Comparison of ENCODE assay signal across 22 mouse cellular contexts in genomic region chr8:115565768-115566167, GRCm38 (mm10).
"Had no signal": no experiment of that assay in that cellular context is flagged by ENCODE, and none has a peak within 500 bp of the region (broad histone marks: within the 10 kb centered on the region; RNA-seq: fewer than 3 reads in every experiment).

No protein-coding gene starts in this region.

- H3K27ac ChIP-seq: liver, embryonic 15.5 days; lung, embryonic 15.5 days; midbrain, embryonic 13.5 days; neural tube, embryonic 13.5 days; neural tube, embryonic 15.5 days had no signal

- H3K27me3 ChIP-seq: liver, embryonic 15.5 days; lung, embryonic 15.5 days; megakaryocyte, embryonic 14.5 days; midbrain, embryonic 13.5 days; neural tube, embryonic 13.5 days; neural tube, embryonic 15.5 days had no signal

- H3K4me3 ChIP-seq: liver, embryonic 15.5 days; lung, embryonic 15.5 days; megakaryocyte, embryonic 14.5 days; midbrain, embryonic 13.5 days; myocyte; neural tube, embryonic 13.5 days; neural tube, embryonic 15.5 days had no signal

- H3K9ac ChIP-seq: liver, embryonic 15.5 days; liver, postnatal 0 days; lung, embryonic 15.5 days; midbrain, embryonic 13.5 days; neural tube, embryonic 13.5 days; neural tube, embryonic 15.5 days had no signal

- H3K36me3 ChIP-seq: liver, embryonic 15.5 days; lung, embryonic 15.5 days; midbrain, embryonic 13.5 days; neural tube, embryonic 13.5 days; neural tube, embryonic 15.5 days had no signal

- DNase-seq: liver, postnatal 0 days; lung, adult 2 months; lung, postnatal 14 days; lung, postnatal 36 days; retina, postnatal 1 day; right cerebral cortex, adult 18-20 months; right cerebral cortex, postnatal 25 days; right cerebral cortex, postnatal 4 days; spleen, adult 18-20 months; thymus, adult 2 months; thymus, postnatal 25 days; thymus, postnatal 4 days had no signal

- H3K4me1 ChIP-seq: lung, embryonic 15.5 days; megakaryocyte, embryonic 14.5 days; midbrain, embryonic 13.5 days; neural tube, embryonic 13.5 days; neural tube, embryonic 15.5 days had no signal

- ATAC-seq: liver, postnatal 0 days; lung, postnatal 0 days; midbrain, embryonic 13.5 days; midbrain, embryonic 16.5 days had no signal

- H3K4me2 ChIP-seq: liver, embryonic 15.5 days; lung, embryonic 15.5 days; midbrain, embryonic 11.5 days; midbrain, embryonic 13.5 days; neural tube, embryonic 13.5 days; neural tube, embryonic 15.5 days had no signal

- H3K9me3 ChIP-seq: liver, embryonic 15.5 days; lung, embryonic 15.5 days; megakaryocyte, embryonic 14.5 days; midbrain, embryonic 13.5 days; neural tube, embryonic 13.5 days; neural tube, embryonic 15.5 days had no signal
